Mouse (Mus musculus): ENCODE measurements around the gene Zfp341. TPM values are rescaled to one million over a fixed set of nuclear protein-coding genes. Genes with fewer than 3 reads are reported as not detected.

Zfp341 gene
- polyA plus RNA-seq, 1 experiment from 2014 or later, result 2.0 TPM

- 96% methylated on average over 3 of the region's 3 CpGs for WGBS
- no peaks in the 10 kb centered on the region for H3K27me3 ChIP-seq
- H3K4me1 ChIP-seq (replicated peaks), result peaks cover 28% of the 10 kb centered on the region
- H3K9ac ChIP-seq, result no peak overlapping the region
- no peaks in the 10 kb centered on the region; the same call in 1 of the 2 replicates for H3K36me3 ChIP-seq
- ATAC-seq (ENCODE audit: low FRiP score, low read depth), result no peak
- no peaks in the 10 kb centered on the region for H3K9me3 ChIP-seq
- H3K4me3 ChIP-seq, result no peak overlapping the region
- H3K27ac ChIP-seq (replicated peaks), result no peak overlapping the region
- H3K4me2 ChIP-seq, result no peak overlapping the region
Measured at GRCm38 (mm10) chr2:154617061-154617460, 4.0 kb downstream of the Zfp341 start.

GRCm38 (mm10) chr2:154621684-154622083 is 8.6 kb downstream of the Zfp341 start:
- WGBS, result 81% methylated on average over 5 of the region's 5 CpGs
- no peak overlapping the region for H3K4me2 ChIP-seq
- no peak for ATAC-seq (ENCODE audit: low FRiP score, low read depth)
- no peaks in the 10 kb centered on the region for H3K27me3 ChIP-seq
- no peak overlapping the region for H3K4me3 ChIP-seq
- peaks cover 32% of the 10 kb centered on the region for H3K36me3 ChIP-seq
- H3K9me3 ChIP-seq, result no peaks in the 10 kb centered on the region
- no peak overlapping the region for H3K9ac ChIP-seq
- no peaks in the 10 kb centered on the region for H3K4me1 ChIP-seq (replicated peaks)
- H3K27ac ChIP-seq (replicated peaks), result no peak overlapping the region

DNA sequence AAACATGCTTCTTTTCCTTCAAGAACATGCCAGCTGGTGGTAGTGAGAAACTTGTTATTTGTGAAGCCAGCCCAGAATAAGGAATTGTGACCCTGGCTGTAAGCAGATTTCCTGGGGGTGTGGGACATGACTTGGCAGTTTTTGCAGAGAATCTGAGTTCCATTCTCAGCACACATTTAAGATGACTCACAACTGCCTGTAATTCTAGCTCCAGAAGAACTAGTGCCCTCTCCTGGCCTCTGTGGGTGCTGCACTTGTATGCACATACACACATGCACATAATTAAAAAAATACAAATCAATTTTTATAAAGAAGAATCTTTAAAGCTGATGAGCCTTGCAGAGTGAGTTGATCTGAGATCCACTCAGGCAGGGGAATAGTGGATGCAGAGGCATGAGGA is 11.0 kb downstream of the Zfp341 start:
- ATAC-seq (ENCODE audit: low FRiP score, low read depth), result no peak
- peaks cover 39% of the 10 kb centered on the region for H3K36me3 ChIP-seq
- H3K9me3 ChIP-seq, result no peaks in the 10 kb centered on the region
- no peaks in the 10 kb centered on the region for H3K4me1 ChIP-seq (replicated peaks)
- H3K4me2 ChIP-seq, result no peak overlapping the region
- no peak overlapping the region for H3K9ac ChIP-seq
- no peak overlapping the region for H3K27ac ChIP-seq (replicated peaks)
- H3K27me3 ChIP-seq, result no peaks in the 10 kb centered on the region
- H3K4me3 ChIP-seq, result no peak overlapping the region

DNA sequence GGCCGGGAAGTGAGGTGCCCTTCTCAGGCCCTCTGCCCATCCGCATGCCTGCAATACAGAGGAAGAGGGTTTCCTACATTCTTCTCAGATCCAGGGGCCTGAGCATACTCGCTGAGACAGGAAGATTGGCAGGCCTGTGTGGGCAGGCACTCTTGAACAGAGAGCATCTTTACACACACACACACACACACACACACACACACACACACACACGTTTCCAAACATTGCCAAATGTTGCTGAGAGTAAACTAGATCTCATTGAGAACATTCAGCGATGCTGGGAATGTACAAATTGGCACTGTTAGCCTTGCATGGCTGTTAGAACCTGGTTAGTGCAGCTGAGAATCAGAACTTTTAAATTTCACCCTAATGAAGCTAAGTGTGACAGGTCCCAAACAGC is 17.4 kb downstream of the Zfp341 start:
- Histone ChIP-seq H3K36me3 (peaks cover 52% of the 10 kb centered on the region), H3K4me2 (no peak overlapping the region), H3K4me3 (no peak overlapping the region), H3K4me1 (replicated peaks) (no peaks in the 10 kb centered on the region), H3K9ac (no peak overlapping the region), H3K9me3 (no peaks in the 10 kb centered on the region), H3K27me3 (no peaks in the 10 kb centered on the region), H3K27ac (replicated peaks) (no peak overlapping the region)
- ATAC-seq (ENCODE audit: low FRiP score, low read depth), result no peak
- WGBS, result 84% methylated on average over 5 of the region's 5 CpGs

GRCm38 (mm10) chr2:154632203-154632780 is 19.2 kb downstream of the Zfp341 start:
- Histone ChIP-seq H3K4me2 (no peak overlapping the region), H3K4me3 (no peak overlapping the region), H3K9ac (no peak overlapping the region), H3K9me3 (no peaks in the 10 kb centered on the region), H3K36me3 (peaks cover 55% of the 10 kb centered on the region), H3K4me1 (replicated peaks) (no peaks in the 10 kb centered on the region), H3K27ac (replicated peaks) (no peak overlapping the region), H3K27me3 (no peaks in the 10 kb centered on the region)
- 92% methylated on average over 16 of the region's 16 CpGs for WGBS
- no peak for ATAC-seq (ENCODE audit: low FRiP score, low read depth)

DNA sequence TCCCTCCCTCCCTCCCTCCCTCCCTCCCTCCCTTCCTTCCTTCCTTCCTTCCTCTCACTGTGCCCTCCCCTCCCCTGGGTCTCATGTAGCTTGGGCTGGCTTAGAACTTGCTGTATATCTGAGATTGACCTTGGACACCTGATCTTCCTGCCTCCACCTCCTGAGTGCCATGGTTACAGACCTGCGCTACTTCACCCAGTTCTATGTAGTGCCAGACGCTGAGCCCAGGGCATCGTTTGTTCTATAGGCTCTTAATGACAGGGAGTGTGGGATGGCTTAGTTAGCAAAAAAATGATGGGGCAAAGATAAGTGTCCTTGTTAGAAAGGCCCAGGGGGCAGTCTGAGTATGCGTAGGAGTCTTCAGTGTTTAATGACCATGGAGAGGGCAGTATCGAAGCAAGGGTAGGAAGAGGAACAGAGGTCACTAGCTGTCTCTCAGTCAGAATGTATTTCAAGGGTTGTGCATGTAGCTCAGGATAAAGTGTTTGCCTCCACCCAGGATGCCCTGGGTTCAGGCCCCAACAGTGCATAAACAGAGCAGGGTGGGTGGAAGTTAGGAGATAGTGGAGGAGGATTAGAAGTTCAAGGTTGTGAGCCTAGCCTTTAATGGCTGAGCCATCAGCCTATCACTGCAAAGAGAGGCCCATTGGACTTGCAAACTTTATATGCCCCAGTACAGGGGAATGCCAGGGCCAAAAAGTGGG is 20.1 kb downstream of the Zfp341 start:
- no peaks in the 10 kb centered on the region for H3K9me3 ChIP-seq
- H3K4me2 ChIP-seq, result no peak overlapping the region
- no peaks in the 10 kb centered on the region for H3K27me3 ChIP-seq
- H3K27ac ChIP-seq (replicated peaks), result no peak overlapping the region
- no peak for ATAC-seq (ENCODE audit: low FRiP score, low read depth)
- peaks cover 64% of the 10 kb centered on the region for H3K36me3 ChIP-seq
- H3K4me1 ChIP-seq (replicated peaks), result no peaks in the 10 kb centered on the region
- no peak overlapping the region for H3K9ac ChIP-seq
- no peak overlapping the region for H3K4me3 ChIP-seq
- 79% methylated on average over 5 of the region's 5 CpGs for WGBS

- H3K27ac ChIP-seq (replicated peaks), result no peak overlapping the region
- no peak overlapping the region for H3K4me2 ChIP-seq
- H3K27me3 ChIP-seq, result no peaks in the 10 kb centered on the region
- ATAC-seq (ENCODE audit: low FRiP score, low read depth), result no peak
- no peaks in the 10 kb centered on the region for H3K4me1 ChIP-seq (replicated peaks)
- H3K9ac ChIP-seq, result no peak overlapping the region
- H3K36me3 ChIP-seq, result peaks cover 64% of the 10 kb centered on the region
- 94% methylated on average over 9 of the region's 9 CpGs for WGBS
- H3K4me3 ChIP-seq, result no peak overlapping the region
- no peaks in the 10 kb centered on the region for H3K9me3 ChIP-seq
Measured at GRCm38 (mm10) chr2:154633876-154634644, 21.0 kb downstream of the Zfp341 start.

DNA sequence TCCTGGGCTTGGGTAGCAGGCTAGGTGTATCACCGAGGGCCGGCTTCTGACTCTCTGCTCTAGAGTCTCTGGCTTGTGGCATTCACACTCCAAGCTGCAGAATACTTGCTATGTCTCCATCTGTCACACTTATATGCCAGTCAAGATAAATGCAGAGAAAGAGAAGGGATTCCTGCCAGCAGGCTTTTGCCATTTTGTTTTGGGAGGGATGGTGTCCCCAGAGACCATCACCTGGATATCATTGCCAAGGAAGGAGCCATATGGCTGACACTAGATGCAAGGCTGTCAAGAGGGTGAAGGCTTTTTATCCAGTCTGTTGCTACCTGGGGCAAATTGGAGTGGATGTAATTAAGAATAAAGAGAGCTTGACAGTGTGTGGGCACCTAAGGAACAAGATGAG is 22.7 kb downstream of the Zfp341 start:
- H3K36me3 ChIP-seq, result peaks cover 62% of the 10 kb centered on the region
- no peaks in the 10 kb centered on the region for H3K9me3 ChIP-seq
- no peak for ATAC-seq (ENCODE audit: low FRiP score, low read depth)
- H3K4me2 ChIP-seq, result no peak overlapping the region
- 99% methylated on average over 2 of the region's 2 CpGs for whole genome bisulfite sequencing
- H3K4me1 ChIP-seq (replicated peaks), result no peaks in the 10 kb centered on the region
- no peak overlapping the region for H3K4me3 ChIP-seq
- H3K27ac ChIP-seq (replicated peaks), result no peak overlapping the region
- H3K9ac ChIP-seq, result no peak overlapping the region
- H3K27me3 ChIP-seq, result no peaks in the 10 kb centered on the region

DNA sequence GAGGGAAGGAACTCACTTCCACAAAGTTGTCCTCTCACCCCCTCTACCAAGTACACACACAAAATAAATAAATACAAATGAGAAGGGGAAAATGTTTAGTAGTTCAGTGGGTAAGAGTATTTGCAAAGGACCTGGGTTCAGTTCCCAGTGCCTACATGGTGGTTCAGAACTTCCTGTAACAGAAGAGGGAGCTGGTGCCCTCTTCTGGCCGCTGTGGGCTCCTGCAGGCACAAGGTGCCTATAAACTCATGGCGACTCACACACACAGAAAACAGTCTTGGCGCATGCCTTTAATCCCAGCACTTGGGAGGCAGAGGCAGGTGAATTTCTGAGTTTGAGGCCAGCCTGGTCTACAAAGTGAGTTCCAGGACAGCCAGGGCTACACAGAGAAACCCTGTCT is 25.4 kb downstream of the Zfp341 start:
- Histone ChIP-seq H3K27me3 (no peaks in the 10 kb centered on the region), H3K9ac (no peak overlapping the region), H3K36me3 (peaks cover 71% of the 10 kb centered on the region), H3K27ac (replicated peaks) (no peak overlapping the region), H3K4me3 (no peak overlapping the region), H3K4me1 (replicated peaks) (no peaks in the 10 kb centered on the region), H3K4me2 (no peak overlapping the region), H3K9me3 (no peaks in the 10 kb centered on the region)
- ATAC-seq (ENCODE audit: low FRiP score, low read depth), result no peak
- 92% methylated on average over 3 of the region's 3 CpGs for WGBS

DNA sequence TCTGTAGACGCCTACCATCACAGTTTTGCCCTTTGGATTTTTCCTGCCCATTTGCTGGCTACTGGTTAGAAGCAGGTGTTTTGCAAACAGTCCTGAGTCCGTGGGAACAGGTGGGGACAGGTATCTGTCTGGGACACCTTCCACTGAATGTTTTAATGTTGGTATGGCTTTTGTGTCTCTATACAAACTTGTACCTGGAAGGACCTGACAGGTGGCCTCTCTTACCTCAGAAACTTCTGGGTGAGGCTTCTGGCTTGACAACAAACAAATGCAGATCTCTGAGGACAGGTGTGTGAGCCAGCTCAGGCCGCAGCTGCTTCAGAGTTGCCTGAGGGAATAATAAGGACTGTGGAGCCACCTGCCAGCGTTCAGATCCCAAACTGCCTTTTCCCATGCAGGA is 26.0 kb downstream of the Zfp341 start:
- no peaks in the 10 kb centered on the region for H3K9me3 ChIP-seq
- no peak overlapping the region for H3K4me2 ChIP-seq
- H3K27me3 ChIP-seq, result no peaks in the 10 kb centered on the region
- H3K4me1 ChIP-seq (replicated peaks), result no peaks in the 10 kb centered on the region
- WGBS, result 93% methylated on average over 4 of the region's 4 CpGs
- H3K9ac ChIP-seq, result no peak overlapping the region
- no peak overlapping the region for H3K4me3 ChIP-seq
- peaks cover 71% of the 10 kb centered on the region for H3K36me3 ChIP-seq
- ATAC-seq (ENCODE audit: low FRiP score, low read depth), result no peak
- H3K27ac ChIP-seq (replicated peaks), result no peak overlapping the region

DNA sequence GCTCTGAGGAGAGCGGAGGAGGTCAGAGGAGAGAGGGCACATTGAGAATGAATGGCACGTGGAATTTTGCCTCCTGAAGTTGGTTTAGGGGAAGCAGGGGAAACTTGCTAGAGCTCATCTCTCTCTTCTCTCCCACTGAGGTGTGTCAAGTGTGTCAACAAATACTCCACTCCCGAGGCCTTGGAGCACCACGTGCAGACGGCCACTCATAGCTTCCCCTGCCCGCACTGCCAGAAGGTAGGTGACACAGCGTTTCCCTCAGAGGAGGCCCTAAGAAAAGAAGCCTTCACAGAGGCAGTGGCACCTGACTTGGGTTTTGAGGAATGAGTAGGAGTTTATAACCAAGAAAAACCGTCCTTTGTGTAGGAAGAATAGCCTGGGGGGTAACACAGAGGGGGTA is 28.1 kb downstream of the Zfp341 start:
- Histone ChIP-seq H3K27ac (replicated peaks) (no peak overlapping the region), H3K4me3 (no peak overlapping the region), H3K9me3 (no peaks in the 10 kb centered on the region), H3K36me3 (peaks cover 58% of the 10 kb centered on the region), H3K9ac (no peak overlapping the region), H3K27me3 (no peaks in the 10 kb centered on the region), H3K4me1 (replicated peaks) (no peaks in the 10 kb centered on the region), H3K4me2 (no peak overlapping the region)
- no peak for ATAC-seq (ENCODE audit: low FRiP score, low read depth)
- 85% methylated on average over 8 of the region's 8 CpGs for WGBS

- Histone ChIP-seq H3K4me3 (no peak overlapping the region), H3K27ac (replicated peaks) (no peak overlapping the region), H3K9me3 (no peaks in the 10 kb centered on the region), H3K4me1 (replicated peaks) (no peaks in the 10 kb centered on the region), H3K4me2 (no peak overlapping the region), H3K36me3 (peaks cover 60% of the 10 kb centered on the region), H3K9ac (no peak overlapping the region), H3K27me3 (no peaks in the 10 kb centered on the region)
- ATAC-seq (ENCODE audit: low FRiP score, low read depth), result no peak
- 96% methylated on average over 9 of the region's 9 CpGs for WGBS
Measured at GRCm38 (mm10) chr2:154642005-154642459, 28.9 kb downstream of the Zfp341 start.

All from hindbrain, embryonic 15.5 days (tissue).